Mouse (Mus musculus): ENCODE data around the gene Phldb1.

Phldb1 gene

GRCm38 (mm10) chr9:44726431-44727146 is 8.4 kb downstream of the Phldb1 start:
- no peak for DNase-seq (ENCODE audit: low read depth, low spot score)

- DNase-seq (ENCODE audit: low read depth, low spot score): no peak
Observed at GRCm38 (mm10) chr9:44724665-44725064, 10.3 kb downstream of the Phldb1 start.

GRCm38 (mm10) chr9:44724223-44724622 is 10.8 kb downstream of the Phldb1 start:
- DNase-seq (ENCODE audit: low read depth, low spot score): no peak

GRCm38 (mm10) chr9:44723521-44724041 is 11.4 kb downstream of the Phldb1 start:
- DNase-seq (ENCODE audit: low read depth, low spot score): no peak

GRCm38 (mm10) chr9:44723008-44723407 is 12.0 kb downstream of the Phldb1 start:
- DNase-seq (ENCODE audit: low read depth, low spot score): no peak

GRCm38 (mm10) chr9:44722575-44722974 is 12.4 kb downstream of the Phldb1 start:
- DNase-seq (ENCODE audit: low read depth, low spot score): no peak

GRCm38 (mm10) chr9:44721877-44722186 is 13.2 kb downstream of the Phldb1 start:
- DNase-seq (ENCODE audit: low read depth, low spot score): no peak

- no peak for DNase-seq (ENCODE audit: low read depth, low spot score)
Observed at GRCm38 (mm10) chr9:44721154-44721876, 13.7 kb downstream of the Phldb1 start.

GRCm38 (mm10) chr9:44720358-44721153 is 14.4 kb downstream of the Phldb1 start:
- no peak for DNase-seq (ENCODE audit: low read depth, low spot score)

- no peak for DNase-seq (ENCODE audit: low read depth, low spot score)
Observed at GRCm38 (mm10) chr9:44719632-44720357, 15.2 kb downstream of the Phldb1 start.

- DNase-seq (ENCODE audit: low read depth, low spot score): no peak
Observed at GRCm38 (mm10) chr9:44718937-44719631, 15.9 kb downstream of the Phldb1 start.

- no peak for DNase-seq (ENCODE audit: low read depth, low spot score)
Observed at GRCm38 (mm10) chr9:44717822-44718242, 17.2 kb downstream of the Phldb1 start.

GRCm38 (mm10) chr9:44716997-44717821 is 17.8 kb downstream of the Phldb1 start:
- DNase-seq (ENCODE audit: low read depth, low spot score): no peak

GRCm38 (mm10) chr9:44715705-44716362 is 19.2 kb downstream of the Phldb1 start:
- DNase-seq (ENCODE audit: low read depth, low spot score): no peak

GRCm38 (mm10) chr9:44715109-44715508 is 19.9 kb downstream of the Phldb1 start:
- DNase-seq (ENCODE audit: low read depth, low spot score): no peak

GRCm38 (mm10) chr9:44713574-44713973 is 21.4 kb downstream of the Phldb1 start:
- no peak for DNase-seq (ENCODE audit: low read depth, low spot score)

- DNase-seq (ENCODE audit: low read depth, low spot score): no peak
Observed at GRCm38 (mm10) chr9:44713080-44713479, 21.9 kb downstream of the Phldb1 start.

- DNase-seq (ENCODE audit: low read depth, low spot score): no peak
Observed at GRCm38 (mm10) chr9:44711602-44712001, 23.4 kb downstream of the Phldb1 start.

GRCm38 (mm10) chr9:44710213-44710612 is 24.8 kb downstream of the Phldb1 start:
- no peak for DNase-seq (ENCODE audit: low read depth, low spot score)

Measured in retina, adult 2 months (tissue).